In genomic region chrX:9699815-9700214, GRCm38 (mm10) we compare ENCODE assay signal across 13 mouse cellular contexts.
"Had no signal": no experiment of that assay in that cellular context is flagged by ENCODE, and none has a peak within 500 bp of the region (broad histone marks: within the 10 kb centered on the region; RNA-seq: fewer than 3 reads in every experiment).

No protein-coding gene starts in this region.

- H3K4me2 ChIP-seq: limb, embryonic 13.5 days; midbrain, embryonic 12.5 days; neural tube, embryonic 13.5 days; stomach, embryonic 15.5 days had no signal

- H3K27me3 ChIP-seq: limb, embryonic 13.5 days; midbrain, embryonic 12.5 days; neural tube, embryonic 13.5 days; stomach, embryonic 15.5 days had no signal

- DNase-seq: kidney, adult 9 months; kidney, postnatal 36 days; left cerebral cortex, postnatal 4 days; lung, adult 18-20 months; spleen, adult 18-20 months; thymus, adult 2 months; thymus, postnatal 25 days had no signal

- H3K9me3 ChIP-seq: limb, embryonic 13.5 days; midbrain, embryonic 12.5 days; neural tube, embryonic 13.5 days; stomach, embryonic 15.5 days had no signal

- H3K4me1 ChIP-seq: limb, embryonic 13.5 days; midbrain, embryonic 12.5 days; neural tube, embryonic 13.5 days; stomach, embryonic 15.5 days had no signal

- H3K4me3 ChIP-seq: limb, embryonic 13.5 days; midbrain, embryonic 12.5 days; neural tube, embryonic 13.5 days; stomach, embryonic 15.5 days had no signal

- H3K9ac ChIP-seq: limb, embryonic 13.5 days; liver, embryonic 14.5 days; midbrain, embryonic 12.5 days; neural tube, embryonic 13.5 days; stomach, embryonic 15.5 days had no signal

- H3K36me3 ChIP-seq: limb, embryonic 13.5 days; midbrain, embryonic 12.5 days; neural tube, embryonic 13.5 days; stomach, embryonic 15.5 days had no signal

- H3K27ac ChIP-seq: kidney, postnatal 0 days; limb, embryonic 13.5 days; liver, embryonic 14.5 days; midbrain, embryonic 12.5 days; neural tube, embryonic 13.5 days; stomach, embryonic 15.5 days had no signal
